Mouse (Mus musculus): Measurements from ENCODE around the gene Clca3a1.

Gene Clca3a1

DNA sequence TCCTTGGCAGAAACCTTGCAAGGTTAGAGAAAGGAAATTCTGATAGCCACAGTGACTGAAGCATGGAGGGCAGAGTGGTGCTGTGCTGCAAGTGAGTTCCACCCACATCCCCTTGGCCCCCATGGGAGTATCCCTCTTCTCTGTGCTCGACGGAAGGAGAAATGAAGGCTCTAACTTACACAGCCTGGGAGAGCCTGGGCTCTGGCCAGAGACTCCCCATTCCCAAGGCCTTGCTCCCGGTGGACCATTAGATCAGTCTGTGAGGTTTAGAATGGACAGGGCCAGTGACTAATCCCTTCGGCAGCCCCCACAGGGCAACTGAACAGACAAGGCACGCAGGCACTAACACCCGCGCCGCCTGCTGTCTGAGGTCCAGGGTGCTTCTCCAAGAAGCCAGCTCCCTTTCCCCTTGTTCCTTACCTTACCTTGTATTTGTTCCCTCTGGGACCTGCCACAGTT is 81.0 kb downstream of the Clca3a1 start:
- DNase-seq (ENCODE audit: low spot score) = no peak

Data from urinary bladder, postnatal 14 days (tissue).